Mouse (Mus musculus) MN1 (cell line): ENCODE measurements around the gene Pxmp4.

ENCODE experiments used
- DNase-seq: peaks from one replicate; pipeline ENCODE4 v3.0.0-alpha.2; 2016; ENCODE audit warnings: low spot score

Pxmp4 gene

GRCm38 (mm10) chr2:154546711-154547110 lies 56.8 kb downstream of the Pxmp4 start, which contains the start of gene 1700003F12Rik:
TSS of gene 1700003F12Rik (plus strand) at chr2:154547085.
- DNase-seq: no peak

DNA sequence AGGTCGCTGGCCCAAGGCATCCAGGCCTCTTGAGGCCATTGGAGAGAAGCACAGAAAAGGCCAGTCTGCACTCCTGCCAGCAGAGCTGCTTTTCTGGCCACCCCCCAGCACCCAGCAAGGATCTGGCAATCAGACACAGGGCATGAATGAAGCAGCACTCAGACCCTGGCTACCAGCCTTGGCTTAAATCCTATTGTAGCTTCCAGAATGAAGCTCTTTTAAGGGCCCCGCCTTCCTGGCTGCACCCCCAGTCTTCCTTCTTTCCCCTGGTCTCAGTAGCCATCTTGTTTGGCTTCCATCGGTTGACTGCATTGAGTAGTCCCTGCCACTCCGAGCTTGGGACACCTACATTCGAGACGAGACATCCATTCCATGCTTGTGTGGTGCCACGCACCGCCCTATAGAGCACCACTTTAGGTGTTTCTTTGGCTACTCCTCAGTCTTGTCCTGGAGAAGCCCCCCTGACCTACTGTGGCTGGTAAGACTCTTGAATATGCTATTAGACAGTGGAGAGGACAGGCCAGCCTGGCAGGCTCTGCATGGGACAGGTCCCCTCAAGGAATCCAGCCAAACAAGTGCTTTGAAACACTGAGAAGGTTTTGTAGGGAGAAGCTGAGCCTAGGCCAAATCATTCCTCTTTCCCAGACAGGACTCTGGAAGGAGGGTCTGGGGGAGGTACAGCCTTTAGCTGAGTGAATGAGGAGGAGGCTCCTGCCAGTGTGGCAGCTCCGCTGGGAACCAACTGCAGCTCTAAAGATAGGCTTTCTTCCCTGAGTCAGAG lies 59.8 kb downstream of the Pxmp4 start:
- peak; percentile 42 for DNase-seq

DNA sequence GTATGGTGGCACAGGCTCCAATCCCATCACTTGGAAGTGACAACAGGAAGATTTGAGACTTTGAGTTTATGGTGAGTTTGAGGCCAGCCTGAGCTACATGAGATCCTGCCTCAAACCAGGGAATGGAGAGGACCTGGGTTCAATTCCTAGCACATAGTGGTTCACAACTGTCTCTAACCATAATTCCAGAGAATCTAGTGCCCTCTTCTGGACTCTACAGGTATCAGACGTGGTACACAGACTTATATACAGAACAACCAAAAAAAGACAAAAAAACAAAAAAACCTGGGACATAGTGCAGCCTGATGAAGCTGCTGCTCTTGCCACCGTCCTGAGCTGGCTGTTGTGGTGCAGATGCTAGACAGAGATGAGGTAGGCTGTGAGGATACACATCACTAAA lies 61.9 kb downstream of the Pxmp4 start:
- DNase-seq: no peak

DNA sequence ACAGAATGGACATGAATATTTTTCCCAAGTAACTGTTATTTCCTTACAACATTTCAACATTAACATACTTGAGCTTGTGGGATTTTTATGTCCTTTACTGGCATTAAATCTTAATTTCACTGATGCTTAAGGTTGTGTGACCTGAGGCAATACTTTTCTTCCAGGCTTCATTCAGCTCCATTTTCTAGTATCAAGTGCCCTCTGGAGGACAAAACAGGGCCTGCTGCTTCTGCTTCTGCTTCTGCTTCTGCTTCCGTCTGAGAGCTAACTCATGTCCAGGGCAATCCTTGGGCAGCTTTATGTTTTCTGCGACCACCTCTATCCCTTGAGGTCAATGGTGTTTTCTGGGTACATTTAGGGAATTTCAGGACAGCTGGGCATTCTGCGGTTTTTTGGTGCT lies 63.8 kb downstream of the Pxmp4 start:
- DNase-seq: peak; percentile 57

DNA sequence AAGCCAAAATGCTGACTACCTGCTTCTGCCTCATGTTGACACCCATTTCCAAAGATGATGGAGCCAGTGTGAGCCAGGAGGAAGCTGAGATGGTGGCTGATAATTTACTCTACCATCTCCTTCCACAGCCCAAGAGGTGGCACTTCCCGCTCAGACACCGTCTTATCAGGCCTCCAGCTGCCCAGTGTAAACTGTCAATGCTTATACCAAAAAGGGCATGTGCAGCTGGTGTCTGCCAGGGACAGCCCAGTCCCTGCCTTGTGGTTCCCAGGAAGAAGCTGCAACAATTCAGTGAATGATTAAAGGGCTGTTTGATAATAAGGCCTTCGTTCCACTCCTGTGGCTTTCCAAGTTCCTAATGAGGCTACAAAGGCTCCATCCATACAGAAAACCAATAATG lies 64.8 kb downstream of the Pxmp4 start:
- DNase-seq: peak; percentile 74

DNA sequence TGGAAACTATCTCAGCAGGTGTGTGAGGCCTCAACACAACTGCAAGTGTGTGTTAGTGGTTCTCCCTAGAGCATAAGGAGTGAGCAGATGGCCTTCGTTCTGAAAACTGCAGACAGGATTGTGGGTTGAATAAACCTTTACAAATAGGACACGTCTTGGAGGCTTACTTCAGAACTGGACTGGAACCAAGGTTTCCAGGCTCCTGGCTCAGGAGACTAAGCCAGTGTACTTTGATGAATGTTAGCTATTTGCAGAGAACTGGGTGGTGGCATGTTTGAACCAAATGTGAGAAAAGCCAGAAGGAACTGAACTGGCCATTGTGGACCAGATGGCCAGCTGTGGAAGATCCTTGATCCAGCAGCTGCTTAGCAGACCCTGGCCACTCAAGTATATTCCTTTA lies 65.2 kb downstream of the Pxmp4 start:
- peak; percentile 84 for DNase-seq
